Mouse (Mus musculus): Measurements from ENCODE around the gene Hist2h3b. TPM values are rescaled to one million over a fixed set of nuclear protein-coding genes. Genes with fewer than 3 reads are reported as not detected.
"Not testable (repeated sequence)": the region's sequence is repeated elsewhere in the genome, so short reads cannot be mapped to it uniquely, and the experiment has no call there.

Hist2h3b gene
- total RNA-seq, 2 experiments from 2014 or later: 7.7 to 11.5 TPM

DNA sequence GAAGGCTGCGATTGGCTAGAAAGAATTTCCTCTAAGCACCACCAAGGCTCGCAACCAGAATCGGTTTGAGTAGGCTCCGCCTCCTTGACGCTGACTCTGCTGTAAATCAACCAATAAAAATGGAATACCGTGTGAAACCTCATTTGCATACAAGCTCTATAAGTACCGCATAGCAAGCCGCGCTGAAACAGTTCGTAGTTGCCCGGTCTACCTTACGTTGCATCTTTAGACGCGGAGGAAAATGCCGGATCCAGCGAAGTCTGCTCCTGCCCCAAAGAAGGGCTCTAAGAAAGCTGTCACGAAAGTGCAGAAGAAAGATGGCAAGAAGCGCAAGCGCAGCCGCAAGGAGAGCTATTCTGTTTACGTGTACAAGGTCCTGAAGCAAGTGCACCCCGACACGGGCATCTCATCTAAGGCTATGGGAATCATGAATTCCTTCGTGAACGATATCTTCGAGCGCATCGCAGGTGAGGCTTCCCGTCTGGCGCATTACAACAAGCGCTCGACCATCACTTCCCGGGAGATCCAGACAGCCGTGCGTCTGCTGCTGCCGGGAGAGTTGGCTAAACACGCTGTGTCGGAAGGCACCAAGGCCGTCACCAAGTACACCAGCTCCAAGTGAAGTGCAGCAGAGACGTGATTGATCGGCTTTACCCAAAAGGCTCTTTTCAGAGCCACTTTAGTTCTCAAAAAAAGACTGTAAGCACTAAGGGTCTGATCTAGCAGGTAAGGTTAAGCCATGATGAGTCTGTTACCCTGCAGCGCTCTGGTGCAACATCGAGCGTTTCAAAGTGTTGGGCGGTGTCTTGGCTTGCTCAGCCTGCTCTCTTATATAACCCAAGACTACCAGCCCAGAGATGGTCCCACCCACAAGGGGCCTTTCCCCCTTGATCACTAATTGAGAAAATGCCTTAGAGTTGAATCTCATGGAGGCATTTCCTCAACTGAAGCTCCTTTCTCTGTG, 1.3 kb downstream of the Hist2h3b start, which contains the start of gene Hist2h2bb:
Gene Hist2h2bb (plus strand): TSS at position 242 of the 964 bp plus-strand sequence.
- Histone ChIP-seq H3K4me3 (peak within 1 kb of the TSS; percentile 75), H3K27ac (peak within 1 kb of the TSS; percentile 95)
- no peak for TF ChIP-seq CTCF (IDR thresholded peaks at IDR 0.05)
- DNase-seq: peak; percentile 90
- intact Hi-C loops (cut with DNase I): loop anchor here (10.0 kb wide), 1 partner anchor 235 kb away; no protein-coding TSS in a partner anchor

DNA sequence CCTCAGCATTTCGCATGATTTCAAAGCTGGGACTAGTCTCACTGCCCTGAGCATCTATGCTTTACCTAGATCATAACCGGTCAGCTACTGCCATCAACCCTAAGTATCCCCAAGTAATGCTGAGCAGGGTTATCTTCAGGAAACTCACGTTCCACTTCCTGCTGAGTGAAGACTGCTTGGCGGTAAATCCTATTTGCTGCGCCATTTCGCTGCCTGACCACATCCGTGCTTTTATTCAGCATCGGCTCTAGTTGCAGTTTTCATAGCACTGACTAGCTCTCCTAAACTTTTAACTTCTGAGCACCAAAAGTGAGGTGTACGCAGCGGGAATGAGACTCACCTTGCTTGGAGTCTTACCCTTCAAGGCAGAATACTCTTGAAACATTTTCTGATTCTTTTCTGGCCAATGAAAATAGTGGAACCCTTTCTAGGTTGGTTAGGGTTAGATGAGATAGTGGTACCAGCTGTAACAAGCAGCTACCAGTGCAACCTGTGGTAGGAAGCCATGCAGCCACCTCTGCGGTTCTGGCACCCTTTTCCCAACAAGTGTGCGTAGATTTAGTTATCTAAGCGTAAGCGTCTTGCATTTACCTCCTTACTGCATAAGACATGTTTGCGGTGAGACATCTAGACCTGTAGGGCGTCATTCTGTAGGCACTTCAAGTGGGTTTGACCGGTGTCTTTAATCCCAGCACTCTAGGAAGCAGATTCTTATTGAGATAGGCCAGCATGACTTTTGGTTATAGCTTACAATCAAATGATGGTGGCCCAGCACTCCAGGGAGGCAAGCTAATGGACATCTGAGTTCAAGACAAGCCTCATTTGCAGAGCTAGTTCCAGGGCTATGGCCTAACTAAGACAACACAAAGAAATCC, 5.4 kb downstream of the Hist2h3b start:
- intact Hi-C loops (cut with DNase I): no loop called here
- no peak for DNase-seq
- Histone ChIP-seq H3K27ac (peak overlapping the region; percentile 46), H3K4me3 (peak overlapping the region; percentile 55)
- no peak for TF ChIP-seq CTCF (IDR thresholded peaks at IDR 0.05)

DNA sequence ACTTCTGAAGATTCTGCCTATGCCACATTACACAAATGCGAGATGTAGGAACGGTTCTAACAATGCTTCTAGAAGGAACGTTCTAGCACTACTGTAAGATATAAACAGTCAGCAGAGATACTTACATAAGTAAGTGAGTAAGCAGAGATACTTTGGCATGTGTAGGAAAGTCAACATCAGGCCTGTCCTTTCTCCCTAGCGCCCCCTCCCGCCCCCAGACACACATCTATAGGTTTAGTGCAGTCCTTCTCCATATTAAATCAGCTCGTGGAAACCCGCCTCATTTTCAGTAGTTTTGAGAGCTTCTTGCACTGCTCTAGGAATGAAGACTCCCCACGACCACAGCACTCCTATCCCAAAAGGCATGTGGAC, 9.0 kb downstream of the Hist2h3b start:
- H3K4me3 ChIP-seq: peak overlapping the region; percentile 82
- intact Hi-C loops (cut with DNase I): loop anchor here (5.0 kb wide), 1 partner anchor 165 kb away; no protein-coding TSS in a partner anchor
- DNase-seq: peak; percentile 31
- no peak for TF ChIP-seq CTCF (IDR thresholded peaks at IDR 0.05)
- peak overlapping the region; percentile 81; the same call in 1 of the 2 replicates for H3K27ac ChIP-seq

DNA sequence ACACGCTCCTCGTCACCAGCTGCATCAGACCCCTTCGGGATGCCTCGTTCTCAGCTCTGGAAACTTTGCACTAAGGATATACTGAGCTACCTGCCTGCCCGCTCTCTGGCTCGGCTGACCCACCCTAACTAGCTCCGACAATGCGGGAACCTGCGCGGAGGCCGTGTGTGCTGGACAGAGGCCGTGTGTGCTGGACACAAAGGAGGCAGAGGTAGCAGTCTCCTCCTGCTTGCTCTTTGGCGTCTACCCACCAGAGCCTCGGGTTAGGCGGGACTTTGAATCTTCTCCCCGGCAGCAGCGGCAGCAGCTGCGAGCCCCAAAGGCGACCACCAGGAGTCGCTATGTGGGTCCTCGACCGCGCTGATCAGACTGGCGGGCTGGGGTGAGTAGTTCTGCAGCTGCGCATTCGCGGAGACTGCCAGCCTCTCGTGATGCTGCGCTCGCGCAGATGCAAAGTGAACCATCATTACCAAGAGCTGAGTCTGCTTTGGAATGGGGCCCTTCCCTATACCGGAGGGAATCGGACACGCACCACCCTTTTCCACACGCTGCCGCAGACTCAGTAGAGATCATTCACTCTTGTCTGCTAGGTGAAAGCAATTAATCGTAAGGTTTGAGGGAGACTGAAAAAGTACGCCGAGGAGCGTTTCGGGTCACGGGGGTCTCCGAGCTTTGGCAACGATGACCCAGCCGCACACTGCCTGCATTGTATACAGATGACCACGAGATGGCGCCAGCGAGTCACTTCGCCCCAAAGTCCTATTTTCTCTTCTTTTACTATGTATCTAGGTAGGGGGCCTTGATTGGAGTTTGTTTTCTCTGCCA, 9.6 kb downstream of the Hist2h3b start:
- Histone ChIP-seq H3K27ac (peak overlapping the region; percentile 81), H3K4me3 (peak overlapping the region; percentile 82)
- DNase-seq: peak; percentile 93
- TF ChIP-seq CTCF (IDR thresholded peaks at IDR 0.05): peak; percentile 68
- intact Hi-C loops (cut with DNase I): loop anchor here (5.0 kb wide), 1 partner anchor 164 kb away; no protein-coding TSS in a partner anchor

DNA sequence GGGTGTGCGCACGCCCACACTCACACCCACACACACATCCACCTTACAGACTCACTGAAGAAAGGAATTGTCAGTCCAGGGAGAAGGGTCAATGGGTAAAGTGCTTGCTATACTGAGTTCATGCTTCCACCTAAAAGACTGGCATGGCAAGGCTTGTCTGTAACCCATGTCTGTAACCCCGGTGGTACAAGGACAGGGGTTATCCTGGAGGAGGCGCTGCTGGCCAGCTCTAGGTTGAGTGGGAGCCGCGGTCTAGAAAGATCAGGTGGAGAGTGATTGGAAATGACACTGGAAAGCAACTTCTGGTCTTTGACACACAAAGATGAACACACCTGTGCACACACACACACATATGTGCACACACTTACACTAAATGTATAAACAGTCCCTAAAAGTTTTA, 12.2 kb downstream of the Hist2h3b start:
- TF ChIP-seq CTCF (IDR thresholded peaks at IDR 0.05): no peak
- no peak overlapping the region for H3K4me3 ChIP-seq
- no peak overlapping the region for H3K27ac ChIP-seq
- DNase-seq: no peak
- intact Hi-C loops (cut with DNase I): no loop called here

DNA sequence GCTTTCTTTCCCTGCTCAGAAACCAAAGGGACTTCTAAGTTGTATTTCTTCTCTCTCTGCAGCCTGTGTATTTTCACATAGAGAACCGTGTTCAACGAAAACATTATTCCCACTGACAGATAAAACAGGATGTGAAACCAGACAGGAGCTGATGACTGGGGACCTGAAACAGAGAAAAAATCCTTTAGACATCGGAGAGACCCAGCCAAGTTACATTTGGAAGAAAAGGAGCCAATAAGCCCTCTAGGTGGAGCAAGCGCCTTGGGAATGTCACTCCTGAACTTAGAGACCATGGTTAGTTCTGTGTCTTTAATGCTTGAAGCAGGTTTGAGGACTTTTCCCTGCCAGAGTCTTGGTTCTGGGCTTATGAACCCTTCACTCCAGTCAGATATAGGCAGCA, 16.0 kb downstream of the Hist2h3b start:
- Histone ChIP-seq H3K4me3 (no peak overlapping the region), H3K27ac (no peak overlapping the region)
- no peak for DNase-seq
- intact Hi-C loops (cut with DNase I): no loop called here
- TF ChIP-seq CTCF (IDR thresholded peaks at IDR 0.05): peak; percentile 39

DNA sequence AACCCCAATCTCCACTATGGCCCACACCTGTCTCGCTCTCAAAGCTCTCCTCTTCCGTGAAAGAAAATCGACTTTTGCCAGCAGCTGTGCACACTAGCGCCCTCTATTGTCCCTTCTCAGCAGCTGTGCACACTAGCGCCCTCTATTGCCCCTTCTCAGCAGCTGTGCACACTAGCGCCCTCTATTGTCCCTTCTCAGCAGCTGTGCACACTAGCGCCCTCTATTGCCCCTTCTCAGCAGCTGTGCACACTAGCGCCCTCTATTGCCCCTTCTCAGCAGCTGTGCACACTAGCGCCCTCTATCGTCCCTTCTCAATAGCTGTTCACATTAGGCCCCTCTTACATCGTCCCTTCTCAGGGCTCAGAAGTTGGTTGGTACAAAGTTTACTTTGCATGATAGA, 18.9 kb downstream of the Hist2h3b start:
- peak; percentile 59 for TF ChIP-seq CTCF (IDR thresholded peaks at IDR 0.05)
- intact Hi-C loops (cut with DNase I); H3K27ac ChIP-seq; DNase-seq; H3K4me3 ChIP-seq: not testable (repeated sequence)

DNA sequence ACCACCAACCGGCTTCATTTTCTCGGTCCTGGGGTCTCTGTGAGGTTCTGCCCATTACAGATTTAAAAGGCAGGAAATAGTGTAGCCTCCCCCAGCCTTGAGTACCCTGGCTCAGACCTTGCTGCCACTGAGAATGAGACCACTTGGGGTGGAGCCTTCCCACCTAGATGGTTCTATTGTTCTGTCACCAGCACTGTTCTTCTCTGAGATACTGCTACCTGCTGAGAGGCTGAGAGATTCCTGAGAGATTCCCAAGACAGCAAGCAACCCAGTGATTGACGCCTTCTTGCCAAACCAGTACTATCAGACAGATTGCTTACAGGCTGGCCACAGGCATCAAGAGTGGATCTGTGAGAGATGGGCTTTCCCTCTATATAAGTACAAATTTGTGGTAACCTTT, 20.7 kb downstream of the Hist2h3b start:
- no peak for TF ChIP-seq CTCF (IDR thresholded peaks at IDR 0.05)
- no peak overlapping the region for H3K4me3 ChIP-seq
- no peak for DNase-seq
- intact Hi-C loops (cut with DNase I): no loop called here
- no peak overlapping the region for H3K27ac ChIP-seq

DNA sequence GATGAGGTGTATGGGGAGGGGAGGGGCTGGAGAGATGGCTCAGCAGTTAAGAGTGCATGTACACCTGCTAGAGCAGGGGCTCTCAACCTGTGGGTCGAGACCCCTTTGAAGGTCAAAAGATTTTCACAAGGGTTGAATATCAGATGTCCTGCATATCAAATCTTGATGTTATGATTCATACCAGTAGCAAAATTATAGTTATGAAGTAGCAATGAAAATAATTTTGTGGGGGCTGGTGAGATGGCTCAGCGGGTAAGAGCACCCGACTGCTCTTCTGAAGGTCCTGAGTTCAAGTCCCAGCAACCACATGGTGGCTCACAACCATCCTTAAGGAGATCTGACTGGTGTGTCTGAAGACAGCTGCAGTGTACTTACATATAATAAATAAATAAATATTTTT, 22.3 kb downstream of the Hist2h3b start:
- H3K27ac ChIP-seq; intact Hi-C loops (cut with DNase I); H3K4me3 ChIP-seq; DNase-seq: not testable (repeated sequence)

DNA sequence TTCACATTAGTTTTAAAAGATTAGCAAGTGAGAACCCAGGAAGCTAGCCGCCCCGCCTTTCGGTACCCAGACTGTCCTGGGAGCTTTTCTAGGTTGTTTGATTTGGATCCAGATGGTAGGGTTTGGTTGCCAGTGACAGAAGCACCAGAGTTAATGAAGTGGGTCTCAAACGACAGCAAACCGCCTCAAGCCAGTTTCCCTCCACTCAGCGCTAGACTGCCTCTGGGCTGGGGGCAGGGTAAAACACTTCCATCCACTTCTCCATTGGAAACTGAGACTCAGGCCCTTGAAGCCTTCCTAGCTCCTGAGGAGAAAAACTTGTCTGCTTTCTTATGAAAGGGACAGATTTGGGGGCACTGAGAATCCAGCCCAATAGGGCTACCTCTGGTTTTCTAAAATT, 24.2 kb downstream of the Hist2h3b start:
- intact Hi-C loops (cut with DNase I): no loop called here
- Histone ChIP-seq H3K4me3 (no peak overlapping the region), H3K27ac (no peak overlapping the region)
- no peak for DNase-seq
- no peak for TF ChIP-seq CTCF (IDR thresholded peaks at IDR 0.05)

DNA sequence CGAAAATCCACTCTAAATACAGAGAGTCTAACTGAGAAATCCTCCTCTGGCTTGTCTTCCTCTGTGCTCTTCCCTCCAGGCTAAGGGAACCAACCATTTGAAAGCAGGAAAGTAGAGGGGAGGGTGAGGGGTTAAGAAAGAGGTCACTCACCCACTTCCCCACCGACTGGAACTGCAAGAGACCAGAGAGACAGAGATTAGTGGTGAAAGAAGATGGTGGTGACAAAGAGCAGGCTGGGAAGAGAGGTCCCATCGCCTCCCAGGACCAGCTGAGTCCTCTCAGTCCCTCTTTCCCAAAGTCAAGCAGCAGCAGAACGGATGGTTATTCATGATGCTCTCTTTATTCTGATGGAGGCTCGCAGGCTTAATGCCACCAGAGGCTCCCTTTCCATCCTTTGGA, 24.9 kb downstream of the Hist2h3b start:
- no peak for TF ChIP-seq CTCF (IDR thresholded peaks at IDR 0.05)
- Histone ChIP-seq H3K4me3 (peak overlapping the region; percentile 5), H3K27ac (no peak overlapping the region)
- no peak for DNase-seq
- intact Hi-C loops (cut with DNase I): no loop called here

DNA sequence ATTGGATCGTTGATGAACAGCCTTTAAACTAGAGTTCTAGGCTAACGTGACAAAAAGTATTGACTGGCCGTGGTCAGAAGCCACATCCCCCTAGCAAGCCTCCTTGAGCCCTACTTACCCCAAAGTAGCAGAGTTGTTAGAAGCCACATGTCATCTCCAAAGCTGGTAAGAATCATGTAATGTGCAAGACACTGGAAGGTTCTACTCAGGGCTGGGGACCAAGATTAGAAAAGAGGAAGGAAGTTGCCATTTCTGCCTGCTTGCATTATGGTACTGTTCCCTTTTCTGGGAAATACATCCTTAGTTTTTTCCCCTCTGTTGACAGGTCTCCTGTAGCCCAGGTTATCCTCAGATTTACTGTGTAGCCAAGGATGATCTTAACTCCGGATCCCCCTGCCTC, 25.3 kb downstream of the Hist2h3b start, which contains the start of gene Fcgr1:
Gene Fcgr1 (minus strand): TSS at position 183 of the 400 bp plus-strand sequence.
- no peak within 1 kb of the TSS for H3K27ac ChIP-seq
- TF ChIP-seq CTCF (IDR thresholded peaks at IDR 0.05): no peak
- intact Hi-C loops (cut with DNase I): no loop called here
- DNase-seq: no peak
- peak within 1 kb of the TSS; percentile 5 for H3K4me3 ChIP-seq
